Mouse (Mus musculus) heart, postnatal 36 days (tissue): ENCODE data around the gene Katnb1. TPM values are rescaled to one million over a fixed set of nuclear protein-coding genes. Genes with fewer than 3 reads are reported as not detected.

Experiments used
- DNase-seq, 2 experiments: peaks; one replicate each; pipeline ENCODE4 v3.0.0; 2021 to 2022
- intact Hi-C: fragments of 180-260 bp; cut with DNase I; formaldehyde crosslinking; loops from one replicate; pipeline ENCODE4 v1.15.1; 2025
- total RNA-seq, 2 experiments: library from RNA; stranded (reverse); gene quantifications; 2 replicates each; pipeline ENCODE4 v1.2.3; 2021

Katnb1 gene
- total RNA-seq, 2 experiments from 2014 or later: 7.2 to 7.5 TPM

- intact Hi-C loops: no loop called here
- no peak for DNase-seq
These were observed 57.5 kb downstream of the Katnb1 start for GRCm38 (mm10) chr8:95138341-95139050.

GRCm38 (mm10) chr8:95139051-95139365 is 58.0 kb downstream of the Katnb1 start:
- intact Hi-C loops: no loop called here
- no peak for DNase-seq

DNA sequence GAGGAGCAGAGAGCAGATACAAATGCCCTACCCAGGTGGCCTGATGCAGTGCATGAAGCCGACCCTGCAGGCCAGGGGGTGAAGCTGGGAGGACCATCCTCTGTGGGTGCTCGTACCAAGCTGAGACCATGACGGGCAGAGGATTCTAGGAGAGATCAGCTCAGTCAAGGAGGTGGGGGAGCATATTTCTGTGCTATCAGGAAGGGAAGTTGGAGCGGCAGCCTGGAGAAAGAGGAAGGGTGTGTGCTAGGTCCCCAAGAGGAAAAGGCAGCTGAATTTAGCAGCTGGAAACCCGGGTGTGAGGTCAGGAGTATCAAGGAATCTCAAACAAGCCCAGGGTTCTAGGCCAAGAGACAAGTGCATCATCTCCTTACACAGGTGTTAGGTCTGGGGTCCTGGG is 59.6 kb downstream of the Katnb1 start:
- peak; percentile 38 to 52 for DNase-seq
- intact Hi-C loops: no loop called here

DNA sequence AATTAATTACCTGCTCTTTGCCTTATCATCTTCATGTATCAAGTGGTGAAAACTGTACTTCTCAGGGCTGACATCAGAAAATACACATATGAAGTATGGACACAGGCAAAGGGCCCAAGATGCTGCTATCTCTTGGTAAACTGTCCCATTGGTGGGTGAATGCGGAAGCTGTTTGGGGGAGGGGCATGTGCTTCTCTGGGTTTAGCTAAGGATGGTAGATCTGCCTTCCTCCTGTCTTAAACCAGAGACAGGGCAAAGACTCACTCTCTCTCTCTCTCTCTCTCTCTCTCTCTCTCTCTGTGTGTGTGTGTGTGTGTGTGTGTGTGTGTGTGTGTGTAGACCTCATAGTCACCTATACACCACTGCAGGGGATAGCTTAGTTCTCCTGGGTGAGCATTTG is 60.0 kb downstream of the Katnb1 start:
- peak; percentile 40 for DNase-seq
- intact Hi-C loops: no loop called here

DNA sequence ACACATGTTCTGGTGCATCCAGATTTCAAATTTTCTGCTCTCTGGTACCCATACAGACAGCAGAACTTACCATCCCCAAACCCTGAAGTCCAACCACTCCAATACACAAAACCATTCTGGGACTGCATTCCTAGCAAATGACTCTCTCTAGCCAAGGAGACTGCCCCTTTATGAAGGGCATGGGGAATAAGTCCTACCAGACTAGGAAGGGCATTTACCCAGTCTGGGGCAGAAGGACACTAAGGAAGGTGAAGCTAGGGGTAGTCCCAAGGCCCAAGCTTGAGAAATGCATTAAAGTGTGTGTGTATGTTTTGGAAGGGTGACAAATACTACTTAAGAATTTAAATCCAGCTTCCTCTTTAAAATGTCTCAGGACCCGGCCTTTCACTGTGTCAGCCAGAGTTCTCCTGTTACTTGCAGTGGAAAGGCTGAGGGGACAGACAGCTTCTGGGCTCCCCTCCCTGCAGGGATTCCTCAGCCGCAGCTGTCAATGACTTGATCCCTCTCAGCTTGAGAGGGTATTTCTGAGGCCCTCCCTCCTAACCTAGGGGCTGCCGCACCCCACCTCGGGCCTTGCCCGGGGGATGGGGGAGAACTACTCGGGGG is 60.6 kb downstream of the Katnb1 start:
- DNase-seq: peak in 1 of 2 experiments; percentile 37
- intact Hi-C loops: no loop called here

GRCm38 (mm10) chr8:95142075-95142831 is 61.3 kb downstream of the Katnb1 start:
- DNase-seq: peak; percentile 82 to 83
- intact Hi-C loops: no loop called here

DNA sequence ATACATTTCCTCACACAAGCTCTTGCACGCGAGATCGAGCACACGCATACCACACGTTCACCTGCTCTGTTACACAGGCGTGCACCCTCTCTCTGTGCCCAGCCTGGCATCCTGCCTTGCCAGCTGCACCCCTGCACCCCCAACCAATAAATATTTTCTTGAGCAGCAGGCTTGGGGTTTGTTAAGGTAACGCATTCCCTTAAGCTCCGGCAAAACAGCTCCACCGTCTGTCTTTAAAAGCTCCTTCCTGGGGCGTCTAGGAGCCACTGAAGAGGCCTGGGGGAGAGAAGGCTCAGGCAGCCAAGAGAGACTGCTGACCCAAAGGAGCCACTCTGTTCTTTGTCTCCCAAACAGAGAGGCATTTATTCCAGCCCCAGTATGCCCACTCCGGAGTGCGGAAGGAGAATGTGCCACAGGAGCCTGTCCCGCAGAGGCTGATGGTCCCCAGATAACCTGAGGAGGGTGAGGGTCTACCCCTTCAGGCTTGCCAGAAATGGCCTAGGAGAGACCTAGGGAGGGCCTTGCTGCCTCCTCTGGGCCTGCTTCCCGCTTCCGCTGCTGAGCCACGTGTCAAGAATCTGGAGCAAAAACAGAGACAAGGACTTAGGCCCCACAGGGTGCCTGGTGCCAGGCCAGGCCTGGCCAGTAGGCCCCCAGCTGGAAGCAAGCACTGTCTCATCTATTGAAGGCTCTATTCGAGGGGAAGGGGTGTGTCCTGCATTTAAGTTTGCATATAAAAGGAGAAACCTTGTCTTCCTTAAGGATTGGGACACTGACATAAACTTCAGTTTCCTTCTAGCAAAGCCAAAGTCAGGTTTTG is 62.2 kb downstream of the Katnb1 start:
- intact Hi-C loops: no loop called here
- no peak for DNase-seq

DNA sequence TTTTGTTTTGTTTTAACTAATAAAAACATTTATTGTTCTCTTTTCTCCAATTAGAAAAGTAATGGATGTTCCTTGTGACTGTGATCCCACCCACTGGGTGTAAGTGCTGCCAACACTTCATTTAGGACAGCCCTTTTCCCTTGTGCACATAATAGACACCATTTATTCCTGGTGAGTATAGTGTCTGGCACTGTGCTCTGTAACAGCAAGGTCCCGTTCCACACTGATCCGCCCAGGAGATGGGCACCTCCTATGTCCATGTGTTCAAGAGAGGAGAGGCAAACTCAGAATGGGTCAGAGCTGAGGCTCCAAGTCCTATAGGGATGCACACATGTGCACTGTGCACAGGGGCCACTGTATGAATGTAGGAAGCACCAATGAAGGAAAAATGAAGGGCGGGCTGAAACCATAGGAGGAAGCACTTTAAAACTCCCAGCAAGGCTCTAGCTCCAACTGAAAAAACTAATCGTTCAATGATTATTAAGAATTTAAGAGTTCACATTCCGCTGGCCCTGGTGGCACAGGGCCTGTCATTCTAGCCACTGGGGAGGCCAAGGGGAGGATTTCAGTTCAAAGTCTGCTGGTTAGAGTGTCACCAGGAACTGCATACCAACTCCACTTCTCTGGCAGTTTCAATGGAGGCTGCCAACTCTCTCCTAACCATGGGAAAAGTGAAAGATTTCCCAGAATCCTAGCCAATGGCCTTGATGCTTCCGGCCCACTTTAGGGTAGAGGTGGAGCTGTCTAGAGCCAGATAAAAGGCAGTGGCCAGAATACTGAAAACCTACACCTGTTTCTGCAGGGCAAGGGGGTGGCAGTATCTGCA is 63.0 kb downstream of the Katnb1 start:
- no peak for DNase-seq
- intact Hi-C loops: loop anchor here (2.0 kb wide), 1 partner anchor 59 kb away; the partner anchor contains the start of gene Kifc3

DNA sequence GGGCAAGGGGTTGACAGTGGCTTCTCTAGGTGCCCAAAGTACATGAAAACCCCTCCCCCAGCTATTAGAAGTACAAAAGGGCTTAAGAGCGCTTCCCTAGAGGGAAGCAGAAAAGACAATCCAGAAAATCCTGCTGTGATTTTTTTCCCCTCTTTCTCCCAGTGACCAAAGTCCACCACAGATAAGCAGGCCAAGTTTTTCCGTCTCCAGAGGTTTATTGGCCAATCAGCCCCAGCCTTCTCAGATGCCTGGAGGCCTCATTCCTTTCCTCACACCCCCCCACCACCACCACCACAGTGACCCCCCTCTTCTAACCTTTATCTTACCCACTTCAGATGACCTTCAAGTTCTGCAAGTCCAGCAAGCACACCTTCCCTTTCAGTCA is 63.6 kb downstream of the Katnb1 start:
- intact Hi-C loops: loop anchor here (2.0 kb wide), 1 partner anchor 58 kb away; the partner anchor contains the start of gene Kifc3

GRCm38 (mm10) chr8:95146044-95146745 is 65.2 kb downstream of the Katnb1 start:
- DNase-seq: no peak
- intact Hi-C loops: no loop called here

More for the DNA sequence above, 63.6 kb downstream of the Katnb1 start:
- no peak for DNase-seq

GRCm38 (mm10) chr8:95146846-95147245 is 65.9 kb downstream of the Katnb1 start:
- DNase-seq: no peak
- intact Hi-C loops: no loop called here

DNA sequence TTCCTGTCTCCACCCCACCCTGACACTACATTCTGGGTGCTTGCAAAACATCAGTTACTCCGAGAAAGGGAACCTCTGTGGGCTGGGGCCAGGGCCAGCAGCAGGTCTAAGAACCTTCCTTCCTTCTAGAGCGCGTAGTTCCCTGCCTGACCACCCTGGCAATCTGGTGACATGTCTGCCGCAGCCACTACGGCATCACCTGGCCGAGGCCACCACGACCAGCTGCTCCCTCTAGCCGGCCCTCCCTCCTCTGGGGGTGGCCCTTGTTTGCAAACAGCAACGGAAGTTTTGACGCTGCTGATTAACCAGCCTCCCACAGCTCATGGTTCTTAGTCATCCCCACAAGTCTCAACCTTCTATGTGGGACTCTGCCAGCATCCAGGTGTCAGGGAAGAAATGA is 68.4 kb downstream of the Katnb1 start:
- DNase-seq: no peak
- intact Hi-C loops: no loop called here

DNA sequence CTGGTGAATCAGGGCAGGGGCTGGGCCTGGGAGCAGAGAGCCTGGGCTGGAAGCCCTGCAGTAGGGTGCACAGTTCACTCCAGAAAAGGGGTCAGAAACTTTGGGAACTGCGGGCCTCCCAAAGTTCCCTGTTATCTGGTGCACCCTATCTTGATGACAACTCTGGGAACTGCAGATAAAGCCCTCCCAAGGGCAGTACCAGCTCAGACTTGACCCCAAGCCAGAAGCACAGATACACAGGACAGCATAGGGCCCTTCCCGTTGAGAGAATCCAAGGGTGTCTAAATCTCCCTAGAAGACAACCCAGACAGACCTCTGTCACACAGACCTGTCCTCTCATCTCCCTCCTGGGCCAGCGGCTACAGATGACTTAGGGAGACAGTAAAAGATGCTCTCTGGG is 69.6 kb downstream of the Katnb1 start:
- intact Hi-C loops: no loop called here
- no peak for DNase-seq

Other genes starting within 250 kb of the Katnb1 start
- 100 to 1,000 TPM; 536 to 626 TPM for gene Coq9, start 242.9 kb upstream of the Katnb1 start, total RNA-seq
- gene Ciapin1, start 242.8 kb upstream of the Katnb1 start, total RNA-seq: 10 to 100 TPM; 73.7 to 91.4 TPM
- 10 to 100 TPM; 69.1 to 69.9 TPM for gene Polr2c, start 223.7 kb upstream of the Katnb1 start, total RNA-seq
- gene Dok4, start 204.9 kb upstream of the Katnb1 start, total RNA-seq: 10 to 100 TPM; 16.6 to 20.4 TPM
- gene Ccdc102a, start 163.1 kb upstream of the Katnb1 start, total RNA-seq: 1 to 10 TPM; 6.8 to 6.9 TPM
- gene Adgrg5, start 157.5 kb upstream of the Katnb1 start, total RNA-seq: under 1 TPM; 0.24 to 0.31 TPM
- 10 to 100 TPM; 42.5 to 62.0 TPM for gene Adgrg1, start 106.4 kb upstream of the Katnb1 start, total RNA-seq
- gene Adgrg3, start 63.5 kb upstream of the Katnb1 start, total RNA-seq: 1 to 10 TPM; 1.9 to 2.1 TPM
- gene Drc7, start 26.1 kb upstream of the Katnb1 start, total RNA-seq: not detected
- gene Kifc3, start 121.6 kb downstream of the Katnb1 start, total RNA-seq: 10 to 100 TPM; 65.4 to 71.2 TPM
- under 1 TPM; 0.64 to 0.98 TPM for gene Cngb1, start 225.4 kb downstream of the Katnb1 start, total RNA-seq
- not detected for gene Tepp, start 229.4 kb downstream of the Katnb1 start, total RNA-seq